Mouse (Mus musculus) midbrain, embryonic 15.5 days (tissue): ENCODE results near the gene Klhl29. TPM values are rescaled to one million over a fixed set of nuclear protein-coding genes. Genes with fewer than 3 reads are reported as not detected.

ENCODE experiments used
- ATAC-seq: fragments of 200-750 bp; cut with Nextera tagmentation; replicated peaks from 2 replicates; pipeline ENCODE4 v1.8.0; 2017; ENCODE audit warnings: moderate TSS enrichment
- H3K27ac ChIP-seq: fragments of 300-500 bp; sonication (generic); 2 replicates; pipeline ENCODE4 v1.5.1; 2015; ENCODE audit warnings: mild to moderate bottlenecking, inconsistent platforms
- H3K27me3 ChIP-seq: fragments of 300-500 bp; sonication (generic); replicated peaks from 2 replicates; pipeline ENCODE4 v1.6.1; 2015; ENCODE audit warnings: inconsistent platforms
- H3K36me3 ChIP-seq: fragments of 300-500 bp; sonication (generic); replicated peaks from 2 replicates; pipeline ENCODE4 v1.6.1; 2015; ENCODE audit warnings: inconsistent platforms
- H3K4me1 ChIP-seq: fragments of 300-500 bp; sonication (generic); 2 replicates; pipeline ENCODE4 v1.6.1; 2015; ENCODE audit warnings: inconsistent platforms
- H3K4me2 ChIP-seq: fragments of 300-500 bp; sonication (generic); 2 replicates; pipeline ENCODE4 v1.6.1; 2015; ENCODE audit warnings: inconsistent platforms, mild to moderate bottlenecking, moderate library complexity
- H3K4me3 ChIP-seq: fragments of 300-500 bp; sonication (generic); 2 replicates; pipeline ENCODE4 v1.5.1; 2015; ENCODE audit warnings: mild to moderate bottlenecking, inconsistent platforms
- H3K9ac ChIP-seq: fragments of 300-500 bp; sonication (generic); 2 replicates; pipeline ENCODE4 v1.6.1; 2015; ENCODE audit warnings: mild to moderate bottlenecking, inconsistent platforms
- H3K9me3 ChIP-seq: fragments of 300-500 bp; sonication (generic); 2 replicates; pipeline ENCODE4 v1.6.1; 2016; ENCODE audit warnings: inconsistent platforms
- WGBS: fragments of 180-500 bp; shearing (Covaris S2); methylation state at CpG from one replicate; pipeline ENCODE4 v1.1.7; 2015; ENCODE audit warnings: mixed read lengths; 5-methylcytosine and 5-hydroxymethylcytosine counted together
- polyA plus RNA-seq: library from polyadenylated mRNA; unstranded; fragments of >200 nt; fragmentation: Nextera tagmentation; extraction: Ambion mirVana; gene quantifications from 2 replicates; pipeline ENCODE4 v1.2.1, GENCODE M21; 2015

The Klhl29 gene
- polyA plus RNA-seq, 1 experiment from 2014 or later, result 5.2 TPM

- H3K36me3 ChIP-seq, result no peaks in the 10 kb centered on the region
- H3K4me3 ChIP-seq, result no peak overlapping the region
- H3K9me3 ChIP-seq, result no peaks in the 10 kb centered on the region
- ATAC-seq, result no peak
- H3K4me1 ChIP-seq, result peaks cover 6% of the 10 kb centered on the region; the same call in 1 of the 2 replicates
- no peak overlapping the region for H3K27ac ChIP-seq
- no peak overlapping the region for H3K4me2 ChIP-seq
- H3K27me3 ChIP-seq, result no peaks in the 10 kb centered on the region
- WGBS, result 96% methylated on average over 3 of the region's 3 CpGs
- no peak overlapping the region for H3K9ac ChIP-seq
Observed at GRCm38 (mm10) chr12:5321017-5321416, 54.5 kb downstream of the Klhl29 start.

- 40% methylated on average over 12 of the region's 12 CpGs for WGBS
Observed at GRCm38 (mm10) chr12:5319359-5319973, 56.0 kb downstream of the Klhl29 start.

GRCm38 (mm10) chr12:5316029-5316567 is 59.4 kb downstream of the Klhl29 start:
- H3K4me3 ChIP-seq, result no peak overlapping the region

More at GRCm38 (mm10) chr12:5319359-5319973, 56.0 kb downstream of the Klhl29 start:
- no peak overlapping the region for H3K4me2 ChIP-seq
- H3K36me3 ChIP-seq, result no peaks in the 10 kb centered on the region
- no peak overlapping the region for H3K4me3 ChIP-seq
- no peak for ATAC-seq
- no peak overlapping the region for H3K9ac ChIP-seq
- no peaks in the 10 kb centered on the region for H3K9me3 ChIP-seq
- H3K27me3 ChIP-seq, result no peaks in the 10 kb centered on the region
- peaks cover 7% of the 10 kb centered on the region; the same call in 1 of the 2 replicates for H3K4me1 ChIP-seq
- H3K27ac ChIP-seq, result no peak overlapping the region

GRCm38 (mm10) chr12:5307923-5308322 is 67.6 kb downstream of the Klhl29 start:
- no peaks in the 10 kb centered on the region for H3K36me3 ChIP-seq
- H3K9ac ChIP-seq, result no peak overlapping the region
- no peak overlapping the region for H3K27ac ChIP-seq
- H3K4me3 ChIP-seq, result no peak overlapping the region
- H3K4me1 ChIP-seq, result no peaks in the 10 kb centered on the region
- 96% methylated on average over 2 of the region's 2 CpGs for WGBS
- no peak for ATAC-seq
- no peaks in the 10 kb centered on the region for H3K9me3 ChIP-seq
- H3K4me2 ChIP-seq, result no peak overlapping the region
- H3K27me3 ChIP-seq, result no peaks in the 10 kb centered on the region

More at GRCm38 (mm10) chr12:5316029-5316567, 59.4 kb downstream of the Klhl29 start:
- WGBS, result 90% methylated on average over 9 of the region's 9 CpGs
- no peaks in the 10 kb centered on the region for H3K9me3 ChIP-seq
- H3K27ac ChIP-seq, result no peak overlapping the region
- H3K4me2 ChIP-seq, result no peak overlapping the region
- no peaks in the 10 kb centered on the region for H3K36me3 ChIP-seq
- H3K27me3 ChIP-seq, result no peaks in the 10 kb centered on the region
- H3K4me1 ChIP-seq, result peaks cover 9% of the 10 kb centered on the region; the same call in 1 of the 2 replicates
- no peak for ATAC-seq
- no peak overlapping the region for H3K9ac ChIP-seq

GRCm38 (mm10) chr12:5305466-5305865 is 70.0 kb downstream of the Klhl29 start:
- Histone ChIP-seq H3K9me3 (no peaks in the 10 kb centered on the region), H3K4me1 (peaks cover 6% of the 10 kb centered on the region; the same call in 1 of the 2 replicates), H3K4me3 (no peak overlapping the region), H3K27me3 (no peaks in the 10 kb centered on the region), H3K27ac (no peak overlapping the region), H3K36me3 (no peaks in the 10 kb centered on the region), H3K4me2 (no peak overlapping the region), H3K9ac (no peak overlapping the region)
- no peak for ATAC-seq
- WGBS, result 68% methylated on average over 1 of the region's 1 CpGs

- no peak overlapping the region for H3K27ac ChIP-seq
- no peaks in the 10 kb centered on the region for H3K36me3 ChIP-seq
- ATAC-seq, result no peak
- H3K4me2 ChIP-seq, result no peak overlapping the region
- no peak overlapping the region for H3K4me3 ChIP-seq
- no peaks in the 10 kb centered on the region for H3K27me3 ChIP-seq
- H3K9ac ChIP-seq, result no peak overlapping the region
- no peaks in the 10 kb centered on the region for H3K9me3 ChIP-seq
- H3K4me1 ChIP-seq, result peaks cover 6% of the 10 kb centered on the region; the same call in 1 of the 2 replicates
- 77% methylated on average over 5 of the region's 5 CpGs for WGBS
Observed at GRCm38 (mm10) chr12:5303912-5304311, 71.6 kb downstream of the Klhl29 start.

- Histone ChIP-seq H3K4me3 (no peak overlapping the region), H3K4me2 (no peak overlapping the region), H3K27me3 (no peaks in the 10 kb centered on the region), H3K4me1 (peaks cover 6% of the 10 kb centered on the region; the same call in 1 of the 2 replicates), H3K36me3 (no peaks in the 10 kb centered on the region), H3K9me3 (no peaks in the 10 kb centered on the region), H3K9ac (no peak overlapping the region), H3K27ac (no peak overlapping the region)
- peak; percentile 69 for ATAC-seq
- 73% methylated on average over 4 of the region's 4 CpGs for WGBS
Observed at GRCm38 (mm10) chr12:5303100-5303499, 72.4 kb downstream of the Klhl29 start.

GRCm38 (mm10) chr12:5301841-5302240 is 73.6 kb downstream of the Klhl29 start:
- no peak overlapping the region for H3K4me2 ChIP-seq

GRCm38 (mm10) chr12:5296422-5296821 is 79.1 kb downstream of the Klhl29 start:
- peaks cover 10% of the 10 kb centered on the region; the same call in 1 of the 2 replicates for H3K4me1 ChIP-seq
- H3K27ac ChIP-seq, result 0 out of 2 replicates have a peak overlapping the region, but pooled peaks have one; percentile 34
- H3K9me3 ChIP-seq, result no peaks in the 10 kb centered on the region
- no peak overlapping the region for H3K4me3 ChIP-seq
- ATAC-seq, result no peak
- WGBS, result 69% methylated on average over 7 of the region's 7 CpGs
- H3K4me2 ChIP-seq, result no peak overlapping the region
- H3K36me3 ChIP-seq, result no peaks in the 10 kb centered on the region
- H3K9ac ChIP-seq, result no peak overlapping the region
- no peaks in the 10 kb centered on the region for H3K27me3 ChIP-seq

More at GRCm38 (mm10) chr12:5301841-5302240, 73.6 kb downstream of the Klhl29 start:
- H3K4me3 ChIP-seq, result no peak overlapping the region
- no peak overlapping the region for H3K9ac ChIP-seq
- 74% methylated on average over 5 of the region's 5 CpGs for WGBS
- peaks cover 6% of the 10 kb centered on the region; the same call in 1 of the 2 replicates for H3K4me1 ChIP-seq
- no peaks in the 10 kb centered on the region for H3K36me3 ChIP-seq
- no peaks in the 10 kb centered on the region for H3K9me3 ChIP-seq
- no peaks in the 10 kb centered on the region for H3K27me3 ChIP-seq
- ATAC-seq, result no peak
- no peak overlapping the region for H3K27ac ChIP-seq

GRCm38 (mm10) chr12:5292316-5292715 is 83.2 kb downstream of the Klhl29 start:
- 90% methylated on average over 7 of the region's 7 CpGs for WGBS
- H3K9ac ChIP-seq, result no peak overlapping the region
- H3K4me2 ChIP-seq, result no peak overlapping the region
- H3K4me3 ChIP-seq, result no peak overlapping the region
- no peak overlapping the region for H3K27ac ChIP-seq
- peaks cover 6% of the 10 kb centered on the region; the same call in 1 of the 2 replicates for H3K4me1 ChIP-seq
- H3K27me3 ChIP-seq, result no peaks in the 10 kb centered on the region
- H3K36me3 ChIP-seq, result no peaks in the 10 kb centered on the region
- no peak for ATAC-seq
- no peaks in the 10 kb centered on the region for H3K9me3 ChIP-seq

- whole genome bisulfite sequencing, result 85% methylated on average over 11 of the region's 11 CpGs
Observed at GRCm38 (mm10) chr12:5285579-5285978, 89.9 kb downstream of the Klhl29 start.

GRCm38 (mm10) chr12:5284961-5285360 is 90.5 kb downstream of the Klhl29 start:
- Histone ChIP-seq H3K9ac (no peak overlapping the region), H3K27me3 (no peaks in the 10 kb centered on the region), H3K36me3 (no peaks in the 10 kb centered on the region), H3K4me1 (peaks cover 9% of the 10 kb centered on the region), H3K4me3 (no peak overlapping the region), H3K9me3 (no peaks in the 10 kb centered on the region), H3K4me2 (no peak overlapping the region), H3K27ac (no peak overlapping the region)
- ATAC-seq, result no peak
- WGBS, result 88% methylated on average over 6 of the region's 6 CpGs

More at GRCm38 (mm10) chr12:5285579-5285978, 89.9 kb downstream of the Klhl29 start:
- Histone ChIP-seq H3K27me3 (no peaks in the 10 kb centered on the region), H3K4me2 (no peak overlapping the region), H3K9ac (no peak overlapping the region), H3K9me3 (no peaks in the 10 kb centered on the region), H3K4me3 (no peak overlapping the region), H3K27ac (0 out of 2 replicates have a peak overlapping the region, but pooled peaks have one; percentile 7), H3K36me3 (no peaks in the 10 kb centered on the region), H3K4me1 (peaks cover 5% of the 10 kb centered on the region; the same call in 1 of the 2 replicates)
- ATAC-seq, result no peak
